Mouse (Mus musculus): ENCODE measurements around the gene Dld. TPM values are rescaled to one million over a fixed set of nuclear protein-coding genes. Genes with fewer than 3 reads are reported as not detected.

Dld gene
- polyA plus RNA-seq (2015; fragmentation: Nextera tagmentation; extraction: Ambion mirVana) = 108 and 112 TPM in 2 replicates

- Histone ChIP-seq H3K4me2 (replicated peaks; ENCODE audit: low read depth) (peak within 1 kb of the TSS; percentile 76), H3K9ac (ENCODE audit: low read length) (peak within 1 kb of the TSS; percentile 94), H3K27ac (replicated peaks) (peak within 1 kb of the TSS; percentile 86), H3K4me1 (replicated peaks; ENCODE audit: control insufficient read depth, insufficient read depth) (peaks cover 3% of the 10 kb centered on the region; the same call in 1 of the 2 replicates), H3K4me3 (ENCODE audit: low read depth, low read length) (peak within 1 kb of the TSS; percentile 90), H3K9me3 (ENCODE audit: control insufficient read depth, low read length) (no peaks in the 10 kb centered on the region), H3K36me3 (ENCODE audit: control insufficient read depth, insufficient read depth, low read length) (no peaks in the 10 kb centered on the region), H3K27me3 (ENCODE audit: control insufficient read depth, insufficient read depth, low read length) (no peaks in the 10 kb centered on the region)
- TF ChIP-seq EP300 (optimal IDR thresholded peaks at IDR 0.05) (no peak), CTCF (IDR thresholded peaks at IDR 0.05; ENCODE audit: low read depth) (no peak)
- DNase-seq (ENCODE audit: low spot score) (peak; percentile 97), ATAC-seq (ENCODE audit: low FRiP score, low TSS enrichment) (peak; percentile 99)
- 5% methylated on average over 66 of the region's 66 CpGs for WGBS
These were observed at the start of gene Dld for GRCm38 (mm10) chr12:31350944-31351928. TSS of gene Dld (minus strand) at chr12:31351453.

DNA sequence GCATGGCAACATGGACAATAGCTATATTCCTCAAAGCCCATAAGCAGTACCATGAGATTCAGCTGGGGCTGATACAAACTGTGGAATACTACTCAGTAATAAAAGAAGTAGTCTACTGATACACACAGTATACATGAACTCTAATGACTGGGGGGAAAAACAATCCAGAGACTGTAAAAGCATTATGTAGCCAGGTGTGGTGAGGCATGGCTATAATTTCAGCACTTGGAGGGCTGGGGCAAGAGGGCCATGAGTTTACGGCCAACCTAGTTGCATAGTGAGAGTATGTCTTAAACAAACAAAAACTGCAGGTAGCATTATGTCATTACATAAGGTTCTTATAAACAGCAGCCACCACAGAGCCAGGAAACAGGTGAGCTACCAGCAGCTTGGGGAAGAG is 49.6 kb upstream of the Dld start:
- H3K4me3 ChIP-seq (ENCODE audit: low read depth, low read length) = no peak overlapping the region
- 52% methylated on average over 1 of the region's 1 CpGs for WGBS
- H3K9ac ChIP-seq (ENCODE audit: low read length) = no peak overlapping the region
- H3K27me3 ChIP-seq (ENCODE audit: control insufficient read depth, insufficient read depth, low read length) = no peaks in the 10 kb centered on the region
- no peak for TF ChIP-seq EP300 (optimal IDR thresholded peaks at IDR 0.05)
- TF ChIP-seq CTCF (IDR thresholded peaks at IDR 0.05; ENCODE audit: low read depth) = no peak
- H3K27ac ChIP-seq (replicated peaks) = no peak overlapping the region
- H3K36me3 ChIP-seq (ENCODE audit: control insufficient read depth, insufficient read depth, low read length) = no peaks in the 10 kb centered on the region
- no peaks in the 10 kb centered on the region for H3K4me1 ChIP-seq (replicated peaks; ENCODE audit: control insufficient read depth, insufficient read depth)
- no peaks in the 10 kb centered on the region for H3K9me3 ChIP-seq (ENCODE audit: control insufficient read depth, low read length)
- no peak overlapping the region for H3K4me2 ChIP-seq (replicated peaks; ENCODE audit: low read depth)
- no peak for ATAC-seq (ENCODE audit: low FRiP score, low TSS enrichment)
- DNase-seq (ENCODE audit: low spot score) = no peak

DNA sequence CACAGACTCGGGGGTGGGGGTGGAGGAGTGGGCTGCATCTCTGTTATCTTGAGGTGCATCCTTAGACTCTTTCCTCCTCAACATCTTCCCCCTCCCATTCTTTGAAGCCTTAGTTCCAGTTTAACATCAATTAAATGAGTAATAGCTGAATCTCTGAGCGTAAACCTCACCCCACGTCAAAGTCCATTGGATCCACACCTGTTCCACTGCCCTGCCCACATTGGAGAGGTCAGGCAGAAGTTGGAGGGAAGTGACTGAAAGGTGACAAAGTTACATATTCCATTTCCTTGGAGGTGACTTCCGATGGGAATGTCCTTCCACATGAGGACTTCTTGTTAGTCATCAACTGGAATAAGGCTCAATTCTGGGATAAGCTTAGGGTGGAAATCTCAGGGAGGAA is 46.5 kb upstream of the Dld start:
- Histone ChIP-seq H3K4me1 (replicated peaks; ENCODE audit: control insufficient read depth, insufficient read depth) (no peaks in the 10 kb centered on the region), H3K4me3 (ENCODE audit: low read depth, low read length) (no peak overlapping the region), H3K27me3 (ENCODE audit: control insufficient read depth, insufficient read depth, low read length) (no peaks in the 10 kb centered on the region), H3K36me3 (ENCODE audit: control insufficient read depth, insufficient read depth, low read length) (no peaks in the 10 kb centered on the region), H3K27ac (replicated peaks) (no peak overlapping the region), H3K4me2 (replicated peaks; ENCODE audit: low read depth) (no peak overlapping the region), H3K9me3 (ENCODE audit: control insufficient read depth, low read length) (no peaks in the 10 kb centered on the region), H3K9ac (ENCODE audit: low read length) (no peak overlapping the region)
- 80% methylated on average over 4 of the region's 4 CpGs for WGBS
- DNase-seq (ENCODE audit: low spot score) (no peak), ATAC-seq (ENCODE audit: low FRiP score, low TSS enrichment) (no peak)
- TF ChIP-seq EP300 (optimal IDR thresholded peaks at IDR 0.05) = no peak
- TF ChIP-seq CTCF (IDR thresholded peaks at IDR 0.05; ENCODE audit: low read depth) = no peak

GRCm38 (mm10) chr12:31395895-31396294 is 44.6 kb upstream of the Dld start:
- DNase-seq (ENCODE audit: low spot score) (no peak), ATAC-seq (ENCODE audit: low FRiP score, low TSS enrichment) (no peak)
- WGBS = 88% methylated on average over 1 of the region's 1 CpGs
- Histone ChIP-seq H3K36me3 (ENCODE audit: control insufficient read depth, insufficient read depth, low read length) (no peaks in the 10 kb centered on the region), H3K4me3 (ENCODE audit: low read depth, low read length) (no peak overlapping the region), H3K27ac (replicated peaks) (no peak overlapping the region), H3K9me3 (ENCODE audit: control insufficient read depth, low read length) (no peaks in the 10 kb centered on the region), H3K4me1 (replicated peaks; ENCODE audit: control insufficient read depth, insufficient read depth) (no peaks in the 10 kb centered on the region), H3K4me2 (replicated peaks; ENCODE audit: low read depth) (no peak overlapping the region), H3K27me3 (ENCODE audit: control insufficient read depth, insufficient read depth, low read length) (no peaks in the 10 kb centered on the region), H3K9ac (ENCODE audit: low read length) (no peak overlapping the region)
- no peak for TF ChIP-seq EP300 (optimal IDR thresholded peaks at IDR 0.05)
- no peak for TF ChIP-seq CTCF (IDR thresholded peaks at IDR 0.05; ENCODE audit: low read depth)

DNA sequence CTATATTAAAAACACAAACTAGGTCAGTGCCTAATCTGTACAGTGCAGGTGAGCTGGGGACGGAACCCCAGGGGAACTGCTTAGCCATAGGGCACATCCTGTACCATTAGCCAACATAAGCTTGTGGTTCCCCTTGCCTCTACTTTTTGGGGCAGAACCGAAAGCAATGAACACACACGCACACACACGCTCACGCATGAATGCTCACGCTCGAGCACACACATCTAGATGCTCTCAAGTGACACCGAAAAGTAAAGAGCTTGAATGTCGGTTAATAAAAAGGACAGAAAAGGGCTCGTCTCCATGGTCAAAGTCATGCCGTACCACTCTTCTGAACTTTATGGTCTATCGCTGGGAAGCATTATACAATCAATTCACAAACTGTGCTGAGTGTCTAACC is 40.4 kb upstream of the Dld start:
- no peaks in the 10 kb centered on the region for H3K9me3 ChIP-seq (ENCODE audit: control insufficient read depth, low read length)
- no peak overlapping the region for H3K4me3 ChIP-seq (ENCODE audit: low read depth, low read length)
- H3K4me2 ChIP-seq (replicated peaks; ENCODE audit: low read depth) = no peak overlapping the region
- H3K36me3 ChIP-seq (ENCODE audit: control insufficient read depth, insufficient read depth, low read length) = no peaks in the 10 kb centered on the region
- no peak overlapping the region for H3K9ac ChIP-seq (ENCODE audit: low read length)
- WGBS = 90% methylated on average over 12 of the region's 12 CpGs
- TF ChIP-seq CTCF (IDR thresholded peaks at IDR 0.05; ENCODE audit: low read depth) = no peak
- no peak for TF ChIP-seq EP300 (optimal IDR thresholded peaks at IDR 0.05)
- no peak overlapping the region for H3K27ac ChIP-seq (replicated peaks)
- ATAC-seq (ENCODE audit: low FRiP score, low TSS enrichment) = no peak
- no peak for DNase-seq (ENCODE audit: low spot score)
- H3K27me3 ChIP-seq (ENCODE audit: control insufficient read depth, insufficient read depth, low read length) = no peaks in the 10 kb centered on the region
- no peaks in the 10 kb centered on the region for H3K4me1 ChIP-seq (replicated peaks; ENCODE audit: control insufficient read depth, insufficient read depth)

GRCm38 (mm10) chr12:31390571-31390970 is 39.3 kb upstream of the Dld start, which contains the start of gene Slc26a3:
TSS of gene Slc26a3 (plus strand) at chr12:31390871.
- DNase-seq (ENCODE audit: low spot score) (no peak), ATAC-seq (ENCODE audit: low FRiP score, low TSS enrichment) (no peak)
- no peak within 1 kb of the TSS for H3K27ac ChIP-seq (replicated peaks)
- H3K9me3 ChIP-seq (ENCODE audit: control insufficient read depth, low read length) = no peaks in the 10 kb centered on the region
- H3K36me3 ChIP-seq (ENCODE audit: control insufficient read depth, insufficient read depth, low read length) = no peaks in the 10 kb centered on the region
- no peaks in the 10 kb centered on the region for H3K27me3 ChIP-seq (ENCODE audit: control insufficient read depth, insufficient read depth, low read length)
- no peak within 1 kb of the TSS for H3K4me2 ChIP-seq (replicated peaks; ENCODE audit: low read depth)
- WGBS = 80% methylated on average over 3 of the region's 3 CpGs
- H3K4me3 ChIP-seq (ENCODE audit: low read depth, low read length) = no peak within 1 kb of the TSS
- H3K4me1 ChIP-seq (replicated peaks; ENCODE audit: control insufficient read depth, insufficient read depth) = no peaks in the 10 kb centered on the region
- TF ChIP-seq CTCF (IDR thresholded peaks at IDR 0.05; ENCODE audit: low read depth) (no peak), EP300 (optimal IDR thresholded peaks at IDR 0.05) (no peak)
- H3K9ac ChIP-seq (ENCODE audit: low read length) = no peak within 1 kb of the TSS
